Mouse (Mus musculus) lung, embryonic 14.5 days (tissue): ENCODE results near the gene Tbc1d23. TPM values are rescaled to one million over a fixed set of nuclear protein-coding genes. Genes with fewer than 3 reads are reported as not detected.
A peak's percentile ranks its signal among the peaks of the same experiment; 100 is the strongest.
"Not testable (repeated sequence)": the region's sequence is repeated elsewhere in the genome, so short reads cannot be mapped to it uniquely, and the experiment has no call there.

Source experiments
- ATAC-seq: fragments of 200-750 bp; cut with Nextera tagmentation; 2 replicates; pipeline ENCODE4 v1.8.0; 2017; ENCODE audit warnings: mild to moderate bottlenecking, moderate TSS enrichment, moderate library complexity; ENCODE audit not compliant: insufficient read depth
- DNase-seq: peaks from one replicate; pipeline ENCODE4 v3.0.0-alpha.2; 2015
- H3K27ac ChIP-seq: fragments of 300-500 bp; sonication (generic); 2 replicates; pipeline ENCODE4 v1.5.1; 2014; ENCODE audit warnings: low read depth, mild to moderate bottlenecking, moderate library complexity
- H3K27me3 ChIP-seq: fragments of 300-500 bp; sonication (generic); 2 replicates; pipeline ENCODE4 v1.6.1; 2014; ENCODE audit warnings: low read length, control low read depth; ENCODE audit not compliant: insufficient read depth
- H3K36me3 ChIP-seq: fragments of 300-500 bp; sonication (generic); 2 replicates; pipeline ENCODE4 v1.6.1; 2014; ENCODE audit warnings: control low read depth; ENCODE audit not compliant: insufficient read depth
- H3K4me1 ChIP-seq: fragments of 300-500 bp; sonication (generic); 2 replicates; pipeline ENCODE4 v1.6.1; 2014; ENCODE audit warnings: antibody characterized with exemption, control low read depth; ENCODE audit not compliant: insufficient read depth
- H3K4me2 ChIP-seq: fragments of 300-500 bp; sonication (generic); 2 replicates; pipeline ENCODE4 v1.6.1; 2014; ENCODE audit warnings: mild to moderate bottlenecking
- H3K4me3 ChIP-seq: fragments of 300-500 bp; sonication (generic); 2 replicates; pipeline ENCODE4 v1.5.1; 2014; ENCODE audit warnings: low read depth, low read length
- H3K9ac ChIP-seq: fragments of 300-500 bp; sonication (generic); 2 replicates; pipeline ENCODE4 v1.6.1; 2014
- H3K9me3 ChIP-seq: fragments of 300-500 bp; sonication (generic); 2 replicates; pipeline ENCODE4 v1.6.1; 2016; ENCODE audit warnings: low read depth, low read length, control low read depth
- CTCF ChIP-seq: IDR thresholded peaks from 2 replicates; pipeline ENCODE4 v1.5.1; 2016; ENCODE audit warnings: antibody characterized with exemption, low read depth
- WGBS: fragments of 180-500 bp; shearing (Covaris S2); extraction: QIAGEN DNeasy Blood & Tissue Kit; methylation state at CpG from one replicate; pipeline ENCODE4 v1.1.7; 2014; 5-methylcytosine and 5-hydroxymethylcytosine counted together
- polyA plus RNA-seq: library from polyadenylated mRNA; unstranded; fragments of >200 nt; fragmentation: Nextera tagmentation; extraction: Ambion mirVana; gene quantifications from 2 replicates; pipeline ENCODE4 v1.2.1, GENCODE M21; 2014

The Tbc1d23 gene
- polyA plus RNA-seq, 1 experiment from 2014 or later = 28.3 TPM

DNA sequence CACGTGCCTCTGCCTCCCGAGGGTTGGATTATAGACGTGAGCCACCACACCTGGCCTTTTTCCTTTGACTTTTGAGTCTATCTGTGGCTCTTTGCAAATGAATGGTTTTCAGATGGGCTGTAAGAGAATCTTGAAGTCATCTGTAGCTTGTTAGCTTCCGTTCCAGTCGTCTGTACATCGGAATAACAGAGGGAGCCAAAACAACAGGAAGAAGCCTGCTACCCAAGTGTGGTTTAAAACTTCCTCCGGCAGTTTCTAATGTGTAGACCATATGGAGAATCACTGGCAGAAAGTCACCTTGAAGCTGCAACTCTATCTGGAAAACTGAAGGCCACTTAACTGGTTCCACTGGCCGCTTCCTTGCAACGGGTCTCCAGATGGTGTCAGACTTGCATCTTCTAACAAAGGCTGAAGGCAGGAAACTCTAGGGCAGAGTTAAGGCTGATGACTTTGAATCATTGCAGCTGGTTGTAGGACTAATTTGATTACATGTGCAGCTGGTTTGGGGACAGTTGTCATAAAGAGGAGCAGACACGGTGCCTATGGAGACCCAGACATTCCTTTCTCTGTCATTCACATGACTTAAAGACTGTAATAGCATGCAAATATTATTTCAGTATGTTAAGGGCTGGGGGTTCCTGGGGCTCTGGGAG, 12.0 kb upstream of the Tbc1d23 start:
- H3K4me3 ChIP-seq = no peak overlapping the region
- peak; percentile 70 for ATAC-seq

GRCm38 (mm10) chr16:57242857-57243204, 11.5 kb upstream of the Tbc1d23 start:
- Histone ChIP-seq H3K27me3 (no peaks in the 10 kb centered on the region), H3K27ac (no peak overlapping the region), H3K9ac (no peak overlapping the region), H3K4me3 (no peak overlapping the region), H3K4me1 (no peaks in the 10 kb centered on the region), H3K4me2 (no peak overlapping the region), H3K36me3 (no peaks in the 10 kb centered on the region), H3K9me3 (no peaks in the 10 kb centered on the region)
- WGBS = 84% methylated on average over 5 of the region's 5 CpGs
- TF ChIP-seq CTCF = no peak
- no peak for DNase-seq
- ATAC-seq = no peak

More for the DNA sequence above, 12.0 kb upstream of the Tbc1d23 start:
- no peak overlapping the region for H3K4me2 ChIP-seq
- no peaks in the 10 kb centered on the region for H3K4me1 ChIP-seq
- no peaks in the 10 kb centered on the region for H3K36me3 ChIP-seq
- WGBS = 50% methylated on average over 10 of the region's 10 CpGs
- no peak overlapping the region for H3K9ac ChIP-seq
- DNase-seq = peak; percentile 69
- H3K27ac ChIP-seq = no peak overlapping the region
- no peaks in the 10 kb centered on the region for H3K27me3 ChIP-seq
- H3K9me3 ChIP-seq = no peaks in the 10 kb centered on the region
- TF ChIP-seq CTCF = 0 out of 2 replicates have a peak, but pooled peaks have one; percentile 8

DNA sequence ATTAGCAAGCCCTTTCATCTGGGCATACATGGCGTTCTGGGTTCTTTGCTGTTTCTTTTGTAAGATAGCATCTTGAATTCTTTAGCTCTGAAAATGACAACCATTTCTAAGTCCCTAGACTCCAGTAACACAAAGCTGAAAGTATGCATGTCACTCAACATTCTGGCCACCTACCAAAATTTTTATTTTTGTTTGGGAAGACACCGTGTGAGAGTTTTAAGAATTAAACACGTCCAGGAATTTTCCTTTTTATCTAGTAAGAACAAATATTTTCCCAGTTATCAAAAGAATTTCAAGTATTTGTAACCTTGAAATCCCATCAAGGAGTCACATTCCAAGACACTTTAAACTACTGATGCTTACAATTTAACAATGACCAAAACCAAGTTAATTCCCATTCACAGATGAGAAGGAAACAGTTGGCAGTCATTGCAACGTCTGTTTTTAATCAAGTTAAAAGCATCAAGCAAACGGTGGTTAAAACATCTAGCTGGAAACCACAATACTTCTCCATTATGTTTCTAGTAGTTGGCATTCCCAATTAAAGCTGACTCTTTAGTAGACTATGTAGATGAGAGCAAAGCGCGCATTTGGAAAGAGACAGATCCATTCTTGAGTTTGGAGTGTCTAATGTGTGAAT, 4.7 kb upstream of the Tbc1d23 start:
- no peak for ATAC-seq
- Histone ChIP-seq H3K27me3 (no peaks in the 10 kb centered on the region), H3K4me2 (no peak overlapping the region), H3K9ac (no peak overlapping the region), H3K36me3 (no peaks in the 10 kb centered on the region), H3K27ac (no peak overlapping the region), H3K9me3 (no peaks in the 10 kb centered on the region), H3K4me1 (no peaks in the 10 kb centered on the region), H3K4me3 (no peak overlapping the region)
- 42% methylated on average over 7 of the region's 7 CpGs for WGBS
- no peak for TF ChIP-seq CTCF
- peak; percentile 33 for DNase-seq

- 63% methylated on average over 4 of the region's 5 CpGs for WGBS
- not testable (repeated sequence) for DNase-seq, H3K27me3 ChIP-seq, H3K36me3 ChIP-seq, H3K9me3 ChIP-seq, ATAC-seq, H3K9ac ChIP-seq, H3K27ac ChIP-seq, H3K4me1 ChIP-seq
- H3K4me2 ChIP-seq = peak overlapping the region; percentile 69
- peak overlapping the region; percentile 68 for H3K4me3 ChIP-seq
These were observed 620 bp upstream of the Tbc1d23 start for GRCm38 (mm10) chr16:57231937-57232310.

GRCm38 (mm10) chr16:57226444-57226843, 4.9 kb downstream of the Tbc1d23 start:
- ATAC-seq (no peak), DNase-seq (no peak)
- Histone ChIP-seq H3K27me3 (no peaks in the 10 kb centered on the region), H3K4me3 (no peak overlapping the region), H3K36me3 (no peaks in the 10 kb centered on the region), H3K27ac (no peak overlapping the region), H3K9ac (no peak overlapping the region), H3K9me3 (no peaks in the 10 kb centered on the region), H3K4me1 (peaks cover 4% of the 10 kb centered on the region; the same call in 1 of the 2 replicates), H3K4me2 (no peak overlapping the region)
- TF ChIP-seq CTCF = no peak
- WGBS = 76% methylated on average over 5 of the region's 5 CpGs

DNA sequence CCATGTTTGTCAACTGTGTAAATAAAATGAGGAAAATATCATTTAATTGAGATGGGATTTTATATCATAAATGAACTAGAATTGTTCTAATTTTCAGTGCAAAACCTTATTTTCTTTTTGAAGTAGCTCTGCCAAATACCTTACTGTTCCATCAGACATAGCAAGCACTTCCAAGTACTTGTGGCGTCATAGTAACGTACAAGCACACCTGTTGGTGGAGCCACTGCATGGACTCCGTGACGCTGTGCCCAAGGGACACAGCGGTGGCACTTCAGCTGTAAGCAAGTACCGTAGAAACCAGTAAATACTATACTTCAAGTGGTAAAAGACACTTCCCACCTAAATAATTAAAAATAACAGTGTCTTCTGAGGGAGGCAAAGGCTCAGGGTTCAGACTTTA, 10.9 kb downstream of the Tbc1d23 start:
- Histone ChIP-seq H3K4me1 (no peaks in the 10 kb centered on the region), H3K4me2 (no peak overlapping the region), H3K9ac (no peak overlapping the region), H3K27ac (no peak overlapping the region), H3K27me3 (no peaks in the 10 kb centered on the region), H3K36me3 (peaks cover 13% of the 10 kb centered on the region), H3K9me3 (no peaks in the 10 kb centered on the region), H3K4me3 (no peak overlapping the region)
- 89% methylated on average over 6 of the region's 6 CpGs for WGBS
- no peak for TF ChIP-seq CTCF
- ATAC-seq (no peak), DNase-seq (no peak)

DNA sequence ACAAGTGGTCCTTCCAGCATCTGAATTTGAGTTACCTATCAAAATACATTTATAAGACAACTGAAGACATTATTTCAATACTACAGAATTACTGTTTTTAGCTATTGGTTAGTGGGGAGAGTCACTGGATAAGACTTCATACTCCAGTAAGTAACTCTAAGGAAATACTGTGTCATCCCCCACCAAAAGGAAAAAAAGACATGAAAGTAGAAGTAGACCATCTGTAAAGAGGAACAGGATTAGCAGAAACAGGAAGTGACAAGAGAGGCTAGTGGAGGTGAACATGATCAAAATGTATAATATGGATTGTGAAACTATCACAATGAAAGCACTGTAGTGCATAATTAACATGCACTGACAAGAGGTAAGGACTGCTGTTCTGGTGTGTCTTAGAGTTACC, 15.3 kb downstream of the Tbc1d23 start:
- Histone ChIP-seq H3K27me3 (no peaks in the 10 kb centered on the region), H3K4me2 (no peak overlapping the region), H3K36me3 (peaks cover 22% of the 10 kb centered on the region), H3K9ac (no peak overlapping the region), H3K27ac (no peak overlapping the region), H3K4me3 (no peak overlapping the region), H3K4me1 (no peaks in the 10 kb centered on the region), H3K9me3 (no peaks in the 10 kb centered on the region)
- DNase-seq (no peak), ATAC-seq (no peak)
- TF ChIP-seq CTCF = no peak
